Mouse (Mus musculus) olfactory bulb, adult 2 months (tissue): ENCODE results near the gene Ccdc50. TPM values are rescaled to one million over a fixed set of nuclear protein-coding genes. Genes with fewer than 3 reads are reported as not detected.

Experiments
- H3K27ac ChIP-seq: fragments of 200-500 bp; 2 replicates; pipeline ENCODE4 v1.5.1; 2012; ENCODE audit warnings: low read depth, low read length; ENCODE audit not compliant: insufficient read depth
- H3K4me1 ChIP-seq: fragments of 200-500 bp; 2 replicates; pipeline ENCODE4 v1.6.1; 2012; ENCODE audit warnings: low read length; ENCODE audit not compliant: control insufficient read depth, insufficient read depth
- H3K4me3 ChIP-seq: fragments of 200-500 bp; 2 replicates; pipeline ENCODE4 v1.5.1; 2012; ENCODE audit warnings: mild to moderate bottlenecking, low read depth, low read length, moderate library complexity; ENCODE audit not compliant: insufficient read depth
- CTCF ChIP-seq: fragments of 200-500 bp; IDR thresholded peaks from 2 replicates; pipeline ENCODE4 v1.5.1; 2012; ENCODE audit warnings: low read depth, mild to moderate bottlenecking, low read length, moderate library complexity; ENCODE audit not compliant: insufficient read depth
- POLR2A ChIP-seq: fragments of 200-500 bp; IDR thresholded peaks from 2 replicates; pipeline ENCODE4 v1.6.1; 2012; ENCODE audit warnings: mild to moderate bottlenecking, low read depth, low read length, moderate library complexity; ENCODE audit not compliant: insufficient read depth
- WGBS: fragments of 180-500 bp; shearing (Covaris S2); methylation state at CpG from one replicate; pipeline ENCODE4 v1.1.7; 2018; 5-methylcytosine and 5-hydroxymethylcytosine counted together
- polyA plus RNA-seq: library from polyadenylated mRNA; stranded (reverse); fragments of >200 nt; gene quantifications from 2 replicates; pipeline ENCODE4 v1.2.4, GENCODE M21; 2012; ENCODE audit warnings: low replicate concordance; ENCODE audit not compliant: missing spikeins, insufficient read depth, insufficient read length

Ccdc50 gene
- polyA plus RNA-seq, 1 experiment = not detected

DNA sequence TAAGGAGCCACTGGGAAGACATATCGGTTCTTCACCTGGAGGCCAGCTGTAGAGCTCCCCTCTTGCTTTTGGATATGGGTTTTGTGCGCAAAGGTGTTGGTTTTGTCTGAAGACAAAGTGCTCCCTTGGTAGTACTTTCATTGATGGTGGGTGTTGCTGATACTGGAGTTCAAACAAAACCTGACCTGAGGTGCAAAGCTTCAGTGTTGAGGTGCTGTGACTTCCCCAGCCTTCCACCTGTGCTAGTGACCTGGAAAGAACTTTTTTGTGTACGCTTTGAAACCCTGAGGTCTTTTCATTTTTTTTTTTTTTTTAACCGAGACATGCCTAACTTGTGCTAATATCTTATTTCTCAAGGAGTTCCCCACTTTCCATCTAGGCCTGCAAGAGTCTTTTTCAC, 1.6 kb downstream of the Ccdc50 start:
- Histone ChIP-seq H3K27ac (peak overlapping the region; percentile 70), H3K4me1 (peaks cover 5% of the 10 kb centered on the region), H3K4me3 (peak overlapping the region; percentile 18; the same call in 1 of the 2 replicates)
- WGBS = 71% methylated on average over 4 of the region's 4 CpGs
- TF ChIP-seq POLR2A (no peak), CTCF (no peak)

DNA sequence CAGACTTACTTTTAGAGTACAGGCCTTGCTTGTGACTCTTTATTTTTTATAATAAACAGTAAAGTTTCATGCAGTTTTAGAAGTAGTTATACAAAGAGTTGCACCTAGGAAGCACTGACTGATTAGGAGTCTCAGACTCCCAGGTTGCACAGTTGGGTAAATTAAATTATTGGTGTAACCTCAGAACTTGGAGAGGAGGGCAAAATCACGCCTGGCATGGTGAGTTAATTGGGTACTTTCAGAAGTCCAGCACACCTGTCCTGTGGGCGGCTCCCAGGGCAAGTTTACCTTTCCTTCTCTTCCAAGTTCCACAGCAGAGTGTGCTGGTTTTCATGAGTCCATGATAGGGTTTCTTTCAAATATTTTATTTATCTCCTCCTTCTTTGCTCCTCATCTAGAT, 3.2 kb downstream of the Ccdc50 start:
- peak overlapping the region; percentile 33; the same call in 1 of the 2 replicates for H3K27ac ChIP-seq
- TF ChIP-seq CTCF (no peak), POLR2A (no peak)
- 75% methylated on average over 2 of the region's 2 CpGs for WGBS
- H3K4me1 ChIP-seq = peaks cover 6% of the 10 kb centered on the region
- H3K4me3 ChIP-seq = no peak overlapping the region

DNA sequence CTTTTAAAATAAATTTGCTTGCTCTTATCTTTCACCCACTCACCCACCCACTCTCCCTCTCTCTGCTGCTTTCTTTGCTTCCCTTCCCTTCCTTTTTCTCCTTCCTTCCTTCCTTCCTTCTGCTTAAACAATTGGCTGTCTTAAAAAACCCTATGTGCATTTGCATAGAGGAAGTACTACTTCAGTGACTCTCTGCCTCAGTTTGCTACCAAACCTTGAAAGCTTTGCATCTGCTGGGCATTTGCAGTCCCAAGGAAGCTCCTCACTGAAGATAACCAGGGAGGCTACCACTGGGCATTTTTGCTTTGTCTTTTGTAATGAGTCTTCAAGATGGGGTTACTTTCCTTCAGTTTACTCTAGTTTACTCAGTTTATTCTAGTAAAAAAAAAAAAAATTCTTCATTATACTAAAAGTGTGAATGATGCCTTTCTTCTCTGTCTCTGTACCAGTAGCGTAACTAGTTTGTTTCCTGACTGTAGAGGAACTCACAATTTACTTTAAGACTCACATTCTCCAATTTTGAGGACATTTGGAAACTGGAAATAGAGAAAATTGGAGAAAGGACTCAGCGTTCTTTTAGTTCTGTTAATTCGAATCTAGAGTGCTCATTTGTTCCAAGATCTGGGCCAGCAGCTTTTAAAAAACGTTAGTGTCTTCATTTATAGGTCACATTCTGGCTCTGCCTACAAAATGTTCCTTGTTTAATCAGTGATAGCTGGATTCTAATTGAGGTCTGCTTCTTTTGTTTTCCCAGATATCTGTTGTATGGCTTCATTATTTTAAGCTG, 6.8 kb downstream of the Ccdc50 start:
- H3K27ac ChIP-seq = peak overlapping the region; percentile 69; the same call in 1 of the 2 replicates
- H3K4me3 ChIP-seq = no peak overlapping the region
- peaks cover 5% of the 10 kb centered on the region for H3K4me1 ChIP-seq
- 58% methylated on average over 4 of the region's 4 CpGs for WGBS
- TF ChIP-seq POLR2A = no peak
- TF ChIP-seq CTCF = no peak

DNA sequence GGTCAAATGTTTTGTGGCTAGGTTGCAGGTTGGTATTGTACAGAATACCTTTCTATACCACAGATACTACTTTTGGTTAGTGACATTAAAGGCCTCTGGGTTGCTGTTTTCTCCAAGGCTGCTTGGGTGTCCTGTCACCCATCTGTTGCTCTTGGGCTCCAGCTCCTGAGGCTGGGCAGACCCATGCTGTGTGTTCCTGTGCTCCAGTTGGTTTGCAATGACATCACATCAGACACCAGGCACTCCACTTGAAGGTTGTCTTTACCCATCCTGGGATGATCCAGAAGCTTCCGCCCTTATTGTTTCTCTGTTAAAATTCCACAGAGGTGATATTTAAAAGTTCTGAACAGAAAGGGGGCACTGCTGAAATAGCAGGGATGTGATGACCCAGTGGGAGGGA, 8.3 kb downstream of the Ccdc50 start:
- Histone ChIP-seq H3K4me1 (peaks cover 3% of the 10 kb centered on the region), H3K27ac (no peak overlapping the region), H3K4me3 (no peak overlapping the region)
- TF ChIP-seq POLR2A (no peak), CTCF (no peak)
- WGBS = 91% methylated on average over 1 of the region's 1 CpGs

DNA sequence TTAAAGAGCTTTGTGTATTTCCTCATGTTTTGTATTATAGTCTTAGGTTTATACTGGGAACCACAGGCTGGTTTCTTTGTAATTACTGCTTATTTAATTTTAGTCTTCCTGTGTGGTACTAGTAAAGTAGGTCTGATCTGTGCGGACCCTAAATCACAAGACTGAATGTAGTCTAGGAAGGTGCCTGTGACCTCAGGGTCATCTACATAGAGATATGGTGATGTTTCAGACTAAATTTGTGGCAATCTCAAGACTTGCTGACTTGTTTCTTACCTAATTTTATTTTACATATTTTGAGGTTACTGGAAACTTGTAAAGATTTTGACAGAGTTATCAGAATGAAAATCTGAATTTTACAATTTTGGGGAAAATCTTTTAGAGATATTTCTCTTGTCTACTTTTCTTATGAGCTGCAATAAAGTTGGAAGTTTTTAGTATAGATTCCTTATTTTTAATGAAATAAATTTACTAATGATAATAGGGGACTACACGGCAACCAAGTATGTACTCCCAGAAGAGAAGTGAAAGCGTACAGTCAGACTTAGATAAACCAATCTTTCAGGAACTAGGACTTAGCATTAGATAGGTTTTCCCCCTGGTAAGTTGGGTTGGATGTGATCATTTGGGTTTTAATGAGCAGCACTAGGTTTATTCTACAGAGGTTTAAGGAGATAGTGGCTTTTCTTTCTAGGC, 10.5 kb downstream of the Ccdc50 start:
- WGBS = 85% methylated on average over 3 of the region's 3 CpGs
- Histone ChIP-seq H3K4me1 (peaks cover 2% of the 10 kb centered on the region; the same call in 1 of the 2 replicates), H3K4me3 (no peak overlapping the region), H3K27ac (no peak overlapping the region)
- TF ChIP-seq CTCF (no peak), POLR2A (no peak)

DNA sequence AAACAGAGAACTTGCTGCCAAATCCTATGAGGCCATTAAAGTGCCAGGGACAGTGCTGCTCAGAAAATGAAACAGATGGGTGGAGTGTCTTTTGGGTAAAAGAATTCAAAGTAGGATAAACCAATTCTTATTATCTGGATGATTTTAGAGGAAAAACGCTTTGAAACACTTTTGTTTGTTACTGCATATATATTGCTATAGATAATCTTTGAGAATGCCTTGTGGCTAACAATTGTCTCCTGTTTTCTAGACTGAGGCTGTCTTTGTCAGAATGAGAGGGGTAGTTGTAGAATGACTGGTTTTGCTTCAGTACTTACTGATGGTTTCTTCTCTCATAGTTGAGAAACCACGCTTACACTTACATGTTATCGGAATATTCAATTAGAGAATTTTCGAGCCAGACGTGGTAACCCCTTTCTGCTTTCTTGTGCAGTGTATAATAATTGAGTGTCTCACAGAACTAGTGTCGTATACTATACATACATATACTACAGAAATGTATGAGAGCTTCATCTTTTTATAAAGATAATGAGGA, 11.1 kb downstream of the Ccdc50 start:
- 82% methylated on average over 6 of the region's 6 CpGs for WGBS
- no peak for TF ChIP-seq CTCF
- peaks cover 2% of the 10 kb centered on the region; the same call in 1 of the 2 replicates for H3K4me1 ChIP-seq
- H3K4me3 ChIP-seq = no peak overlapping the region
- no peak overlapping the region for H3K27ac ChIP-seq

DNA sequence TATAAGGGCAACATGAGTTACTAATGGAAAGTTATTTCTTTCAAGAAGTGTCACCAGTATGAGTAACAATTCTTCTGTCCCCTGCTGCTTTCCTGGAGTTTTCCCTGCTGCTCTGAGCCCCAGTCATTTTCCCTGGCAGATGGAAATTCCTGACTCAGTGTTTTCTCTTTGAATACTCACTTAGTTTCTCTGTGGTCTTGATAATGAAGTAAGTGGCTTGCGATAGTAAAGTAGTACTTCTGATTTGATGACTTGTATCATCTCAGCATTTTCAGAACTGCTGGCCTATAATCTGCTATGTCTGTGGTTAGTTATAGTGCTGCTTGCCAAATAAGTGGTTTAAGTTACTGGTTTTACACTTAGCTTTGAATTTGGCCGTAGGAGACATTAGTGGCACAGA, 12.9 kb downstream of the Ccdc50 start:
- Histone ChIP-seq H3K27ac (no peak overlapping the region), H3K4me3 (no peak overlapping the region), H3K4me1 (peaks cover 2% of the 10 kb centered on the region; the same call in 1 of the 2 replicates)
- TF ChIP-seq POLR2A (no peak), CTCF (no peak)
- 41% methylated on average over 2 of the region's 2 CpGs for WGBS

DNA sequence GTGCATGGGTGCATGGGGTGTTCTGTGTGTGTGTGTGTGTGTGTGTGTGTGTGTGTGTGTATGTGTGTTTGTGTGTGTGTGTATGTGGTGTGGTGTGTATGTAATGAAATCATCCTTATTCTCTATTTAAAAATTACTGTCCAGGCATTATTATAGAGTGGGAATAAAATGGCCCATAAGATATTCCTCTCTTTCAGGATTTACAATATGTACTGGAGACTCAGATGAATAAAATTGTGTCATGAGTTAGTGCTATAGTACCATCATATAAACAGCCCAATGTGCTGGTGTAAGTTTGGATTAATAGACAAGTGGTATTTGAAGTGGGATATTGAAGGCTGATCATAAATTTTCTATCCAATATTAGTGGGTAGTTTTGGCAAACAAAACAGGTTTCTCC, 15.4 kb downstream of the Ccdc50 start:
- TF ChIP-seq CTCF (no peak), POLR2A (no peak)
- no peaks in the 10 kb centered on the region for H3K4me1 ChIP-seq
- no peak overlapping the region for H3K4me3 ChIP-seq
- H3K27ac ChIP-seq = no peak overlapping the region

DNA sequence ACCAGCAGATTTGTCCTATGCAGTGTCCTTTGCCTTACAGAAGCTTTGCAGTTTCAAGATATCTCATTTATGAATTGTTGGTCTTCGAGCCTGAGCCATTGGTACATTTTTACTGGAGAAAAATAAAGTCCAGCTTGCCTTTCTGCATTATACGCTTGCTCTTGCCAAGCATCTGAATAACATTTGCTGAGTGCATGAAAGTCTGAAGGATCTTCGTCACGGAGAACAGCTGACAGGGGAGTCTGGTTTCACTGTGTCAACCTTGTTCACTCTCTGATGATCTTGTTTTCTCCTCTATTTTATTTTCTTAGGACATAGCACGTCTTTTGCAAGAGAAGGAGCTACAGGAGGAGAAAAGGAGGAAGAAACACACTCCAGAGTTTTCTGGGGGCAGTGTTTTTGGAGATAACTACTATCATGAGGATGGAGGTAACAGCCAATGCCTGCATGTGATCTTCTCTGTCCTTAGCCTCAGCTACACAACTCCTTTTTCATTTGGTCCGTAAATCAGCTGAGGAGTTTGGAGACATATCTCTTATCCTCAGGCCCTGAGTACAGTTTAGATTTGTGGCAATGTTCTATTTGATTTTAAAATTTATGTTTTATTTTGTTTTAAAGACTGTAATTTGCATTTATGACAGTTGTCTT, 28.4 kb downstream of the Ccdc50 start:
- H3K27ac ChIP-seq = no peak overlapping the region
- TF ChIP-seq CTCF (no peak), POLR2A (no peak)
- WGBS = 93% methylated on average over 6 of the region's 6 CpGs
- H3K4me1 ChIP-seq = no peaks in the 10 kb centered on the region
- no peak overlapping the region for H3K4me3 ChIP-seq
